Mouse (Mus musculus) small intestine, adult 2 months (tissue): ENCODE data around the gene Gm7030. TPM values are rescaled to one million over a fixed set of nuclear protein-coding genes. Genes with fewer than 3 reads are reported as not detected.

Experiments used
- H3K27ac ChIP-seq: fragments of 200-500 bp; 2 replicates; pipeline ENCODE4 v1.5.1; 2012; ENCODE audit warnings: low read depth, low read length, control low read depth, inconsistent platforms; ENCODE audit not compliant: insufficient read depth
- H3K27me3 ChIP-seq: fragments of 200-500 bp; 2 replicates; pipeline ENCODE4 v1.6.1; 2012; ENCODE audit warnings: mild to moderate bottlenecking, moderate library complexity, low read length, inconsistent platforms; ENCODE audit not compliant: control insufficient read depth, insufficient read depth
- H3K36me3 ChIP-seq: fragments of 200-500 bp; 2 replicates; pipeline ENCODE4 v1.6.1; 2012; ENCODE audit warnings: mild to moderate bottlenecking, low read length, control low read depth, inconsistent platforms; ENCODE audit not compliant: control insufficient read depth, insufficient read depth
- H3K4me1 ChIP-seq: fragments of 200-500 bp; 2 replicates; pipeline ENCODE4 v1.6.1; 2012; ENCODE audit warnings: low read length, inconsistent platforms, mixed read lengths; ENCODE audit not compliant: control insufficient read depth, insufficient read depth, insufficient read length
- H3K4me3 ChIP-seq: fragments of 200-500 bp; 2 replicates; pipeline ENCODE4 v1.5.1; 2012; ENCODE audit warnings: low read depth, mild to moderate bottlenecking, control low read depth, inconsistent platforms, low read length, moderate library complexity
- CTCF ChIP-seq: fragments of 200-500 bp; IDR thresholded peaks from 2 replicates; pipeline ENCODE4 v1.5.1; 2012; ENCODE audit warnings: low read depth, mild to moderate bottlenecking, control low read depth, inconsistent platforms, low read length, moderate library complexity, mixed read lengths; ENCODE audit not compliant: insufficient replicate concordance, insufficient read length; ENCODE audit errors: extremely low read depth
- POLR2A ChIP-seq: fragments of 200-500 bp; IDR thresholded peaks from 2 replicates; pipeline ENCODE4 v1.6.1; 2012; ENCODE audit warnings: low read depth, mild to moderate bottlenecking, control low read depth, inconsistent platforms, low read length, moderate library complexity
- whole genome bisulfite sequencing: fragments of 180-500 bp; shearing (Covaris S2); methylation state at CpG from one replicate; pipeline ENCODE4 v1.1.7; 2018; 5-methylcytosine and 5-hydroxymethylcytosine counted together
- polyA plus RNA-seq: library from polyadenylated mRNA; depleted of rRNA; stranded (reverse); fragments of >200 nt; gene quantifications from 2 replicates; pipeline ENCODE4 v1.2.3, GENCODE M21; 2012; rRNA removed

The Gm7030 gene
- polyA plus RNA-seq, 1 experiment, result 88.2 TPM

DNA sequence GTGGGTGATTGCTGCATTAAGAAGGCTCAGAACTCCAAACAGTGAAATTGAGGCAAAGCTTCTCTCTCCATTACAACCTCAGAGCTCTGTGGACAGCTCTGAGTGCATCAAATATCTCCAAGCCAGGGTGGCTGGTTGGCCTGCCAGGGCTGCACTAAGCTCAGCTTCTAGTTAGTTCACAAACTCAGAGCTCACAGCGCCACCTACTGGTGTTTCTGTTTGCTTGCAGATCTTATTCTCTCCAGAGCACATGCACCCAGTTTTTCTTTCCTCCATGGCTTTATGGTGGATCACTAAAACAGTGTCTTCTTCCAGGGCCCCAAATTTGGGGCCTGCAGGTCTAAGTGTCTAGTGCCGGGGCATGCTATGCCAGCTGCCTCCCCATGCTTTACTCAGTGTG lies 68.4 kb downstream of the Gm7030 start:
- 24% methylated on average over 2 of the region's 2 CpGs for WGBS
- 0 out of 2 replicates have a peak, but pooled peaks cover 2% of the 10 kb centered on the region for H3K36me3 ChIP-seq
- H3K27ac ChIP-seq, result no peak overlapping the region
- no peaks in the 10 kb centered on the region for H3K27me3 ChIP-seq
- peaks cover 7% of the 10 kb centered on the region for H3K4me1 ChIP-seq
- no peak for TF ChIP-seq POLR2A
- TF ChIP-seq CTCF, result peak; percentile 72; the same call in 1 of the 2 replicates
- H3K4me3 ChIP-seq, result no peak overlapping the region

Other genes with a start within 250 kb of the Gm7030 start
- 47.0 and 64.3 TPM in 2 replicates for gene Dhx16, start 249.6 kb downstream of the Gm7030 start, polyA plus RNA-seq
- 82.8 and 142 TPM in 2 replicates for gene 2310061I04Rik, start 232.0 kb downstream of the Gm7030 start, polyA plus RNA-seq
- gene Atat1, start 219.3 kb downstream of the Gm7030 start, polyA plus RNA-seq, result 24.7 and 56.1 TPM in 2 replicates
- 49.0 and 63.4 TPM in 2 replicates for gene Mrps18b, start 213.0 kb downstream of the Gm7030 start, polyA plus RNA-seq
- gene Ppp1r10, start 213.0 kb downstream of the Gm7030 start, polyA plus RNA-seq, result 15.1 and 33.3 TPM in 2 replicates
- gene Abcf1, start 159.7 kb downstream of the Gm7030 start, polyA plus RNA-seq, result 52.7 and 84.9 TPM in 2 replicates
- gene Gnl1, start 149.6 kb downstream of the Gm7030 start, polyA plus RNA-seq, result 13.1 and 24.7 TPM in 2 replicates
- gene Prr3, start 149.2 kb downstream of the Gm7030 start, polyA plus RNA-seq, result 5.5 and 7.8 TPM in 2 replicates
- gene H2-T24, start 108.9 kb downstream of the Gm7030 start, polyA plus RNA-seq, result 0.98 and 5.4 TPM in 2 replicates
- gene H2-T23, start 96.6 kb downstream of the Gm7030 start, polyA plus RNA-seq, result 268 and 784 TPM in 2 replicates
- gene H2-T22, start 86.7 kb downstream of the Gm7030 start, polyA plus RNA-seq, result 32.0 and 60.5 TPM in 2 replicates
- gene Gm6034, start 86.5 kb downstream of the Gm7030 start, polyA plus RNA-seq, result not detected in 2 replicates
- 70.6 and 179 TPM in 2 replicates for gene Gm11127, start 71.1 kb downstream of the Gm7030 start, polyA plus RNA-seq
- gene Gm19684, start 7.7 kb downstream of the Gm7030 start, polyA plus RNA-seq, result 0.22 and 0.27 TPM in 2 replicates
- 118 and 149 TPM in 2 replicates for gene Gm8909, start 39.1 kb upstream of the Gm7030 start, polyA plus RNA-seq
- 68.4 and 126 TPM in 2 replicates for gene H2-T3, start 60.9 kb upstream of the Gm7030 start, polyA plus RNA-seq
- gene Rpp21, start 128.6 kb upstream of the Gm7030 start, polyA plus RNA-seq, result 70.7 and 129 TPM in 2 replicates
- gene Trim39, start 142.8 kb upstream of the Gm7030 start, polyA plus RNA-seq, result 5.9 and 7.8 TPM in 2 replicates
- not detected in 2 replicates for gene H2-M10.2, start 157.1 kb upstream of the Gm7030 start, polyA plus RNA-seq
- not detected in 2 replicates for gene H2-M10.1, start 196.7 kb upstream of the Gm7030 start, polyA plus RNA-seq
- gene H2-M10.3, start 239.0 kb upstream of the Gm7030 start, polyA plus RNA-seq, result not detected in 2 replicates